Mouse (Mus musculus): ENCODE measurements around the gene Bicd2. TPM values are rescaled to one million over a fixed set of nuclear protein-coding genes. Genes with fewer than 3 reads are reported as not detected.

Bicd2 gene
- polyA plus RNA-seq, 1 experiment from 2014 or later, result 32.1 TPM

GRCm38 (mm10) chr13:49308206-49308605 is 33.2 kb upstream of the Bicd2 start:
- H3K9me3 ChIP-seq (ENCODE audit: control insufficient read depth, low read length), result no peaks in the 10 kb centered on the region
- no peak overlapping the region for H3K27ac ChIP-seq (ENCODE audit: low read length)
- peaks cover 5% of the 10 kb centered on the region for H3K4me1 ChIP-seq (replicated peaks; ENCODE audit: control insufficient read depth, insufficient read depth, low read length)
- no peak overlapping the region for H3K4me2 ChIP-seq (ENCODE audit: low read depth, low read length)
- H3K36me3 ChIP-seq (ENCODE audit: control insufficient read depth, insufficient read depth, low read length), result no peaks in the 10 kb centered on the region
- no peak overlapping the region for H3K4me3 ChIP-seq (ENCODE audit: low read length)
- WGBS, result 90% methylated on average over 4 of the region's 4 CpGs
- no peak for ATAC-seq (ENCODE audit: low read depth)
- no peak overlapping the region for H3K9ac ChIP-seq (ENCODE audit: low read length)
- H3K27me3 ChIP-seq (ENCODE audit: control insufficient read depth, insufficient read depth, low read depth, low read length), result no peaks in the 10 kb centered on the region

- Histone ChIP-seq H3K4me1 (replicated peaks; ENCODE audit: control insufficient read depth, insufficient read depth, low read length) (peaks cover 5% of the 10 kb centered on the region), H3K27ac (ENCODE audit: low read length) (no peak overlapping the region), H3K4me2 (ENCODE audit: low read depth, low read length) (no peak overlapping the region), H3K4me3 (ENCODE audit: low read length) (no peak overlapping the region), H3K9me3 (ENCODE audit: control insufficient read depth, low read length) (no peaks in the 10 kb centered on the region), H3K9ac (ENCODE audit: low read length) (no peak overlapping the region), H3K36me3 (ENCODE audit: control insufficient read depth, insufficient read depth, low read length) (no peaks in the 10 kb centered on the region), H3K27me3 (ENCODE audit: control insufficient read depth, insufficient read depth, low read depth, low read length) (no peaks in the 10 kb centered on the region)
- WGBS, result 74% methylated on average over 16 of the region's 16 CpGs
- ATAC-seq (ENCODE audit: low read depth), result no peak
Measured at GRCm38 (mm10) chr13:49308861-49309403, 32.5 kb upstream of the Bicd2 start.

- ATAC-seq (ENCODE audit: low read depth), result no peak
- no peak overlapping the region for H3K9ac ChIP-seq (ENCODE audit: low read length)
- no peaks in the 10 kb centered on the region for H3K36me3 ChIP-seq (ENCODE audit: control insufficient read depth, insufficient read depth, low read length)
- H3K9me3 ChIP-seq (ENCODE audit: control insufficient read depth, low read length), result no peaks in the 10 kb centered on the region
- H3K4me1 ChIP-seq (replicated peaks; ENCODE audit: control insufficient read depth, insufficient read depth, low read length), result peaks cover 5% of the 10 kb centered on the region
- no peak overlapping the region for H3K27ac ChIP-seq (ENCODE audit: low read length)
- no peaks in the 10 kb centered on the region for H3K27me3 ChIP-seq (ENCODE audit: control insufficient read depth, insufficient read depth, low read depth, low read length)
- 75% methylated on average over 1 of the region's 1 CpGs for WGBS
- no peak overlapping the region for H3K4me2 ChIP-seq (ENCODE audit: low read depth, low read length)
- H3K4me3 ChIP-seq (ENCODE audit: low read length), result no peak overlapping the region
Measured at GRCm38 (mm10) chr13:49309501-49309900, 31.9 kb upstream of the Bicd2 start.

GRCm38 (mm10) chr13:49311642-49312041 is 29.7 kb upstream of the Bicd2 start:
- H3K4me2 ChIP-seq (ENCODE audit: low read depth, low read length), result no peak overlapping the region

DNA sequence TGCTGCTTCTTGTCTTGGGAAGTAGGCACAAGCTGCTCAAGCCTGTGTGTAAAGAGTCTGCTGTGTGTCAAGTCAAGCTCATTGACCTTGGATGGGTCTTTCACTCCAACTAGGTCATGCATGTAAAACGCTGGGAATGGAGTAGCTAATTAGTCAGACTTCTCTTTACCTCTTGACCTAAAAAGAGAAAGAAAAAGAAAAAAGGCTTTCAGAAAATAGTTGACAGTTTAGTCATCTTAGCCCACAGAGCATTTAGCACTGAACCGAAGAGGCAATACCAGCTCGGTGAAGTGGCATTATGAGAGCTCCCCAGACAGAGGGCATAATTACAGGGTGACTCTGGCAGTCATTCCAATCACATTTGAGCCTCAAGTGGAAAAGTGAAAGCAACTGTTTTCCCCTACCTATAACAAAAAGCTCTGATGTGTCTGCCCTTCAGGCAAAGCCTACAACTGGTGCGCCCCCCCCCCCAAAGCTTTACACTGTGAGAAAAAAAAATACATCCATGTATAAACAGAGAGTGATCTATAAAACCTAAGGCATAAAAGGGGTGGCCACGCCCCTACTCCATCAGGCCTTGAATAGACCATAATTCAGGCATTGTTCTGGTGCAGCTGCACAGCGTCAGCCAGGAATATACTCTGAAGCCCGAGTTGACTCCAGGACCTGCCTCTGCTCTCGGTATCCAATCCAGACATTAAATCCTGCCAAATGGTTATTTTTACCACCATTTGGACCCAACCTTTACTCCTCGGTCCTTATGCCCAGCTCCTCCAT is 24.8 kb upstream of the Bicd2 start:
- WGBS, result 47% methylated on average over 9 of the region's 9 CpGs
- Histone ChIP-seq H3K27ac (ENCODE audit: low read length) (no peak overlapping the region), H3K9me3 (ENCODE audit: control insufficient read depth, low read length) (no peaks in the 10 kb centered on the region), H3K4me3 (ENCODE audit: low read length) (no peak overlapping the region), H3K27me3 (ENCODE audit: control insufficient read depth, insufficient read depth, low read depth, low read length) (no peaks in the 10 kb centered on the region), H3K4me1 (replicated peaks; ENCODE audit: control insufficient read depth, insufficient read depth, low read length) (peaks cover 9% of the 10 kb centered on the region), H3K9ac (ENCODE audit: low read length) (no peak overlapping the region), H3K4me2 (ENCODE audit: low read depth, low read length) (no peak overlapping the region), H3K36me3 (ENCODE audit: control insufficient read depth, insufficient read depth, low read length) (no peaks in the 10 kb centered on the region)
- 0 out of 2 replicates have a peak, but pooled peaks have one; percentile 19 for ATAC-seq (ENCODE audit: low read depth)

More at GRCm38 (mm10) chr13:49311642-49312041, 29.7 kb upstream of the Bicd2 start:
- H3K27ac ChIP-seq (ENCODE audit: low read length), result no peak overlapping the region
- H3K9ac ChIP-seq (ENCODE audit: low read length), result no peak overlapping the region
- WGBS, result 60% methylated on average over 7 of the region's 7 CpGs
- no peaks in the 10 kb centered on the region for H3K9me3 ChIP-seq (ENCODE audit: control insufficient read depth, low read length)
- H3K36me3 ChIP-seq (ENCODE audit: control insufficient read depth, insufficient read depth, low read length), result no peaks in the 10 kb centered on the region
- no peak overlapping the region for H3K4me3 ChIP-seq (ENCODE audit: low read length)
- H3K27me3 ChIP-seq (ENCODE audit: control insufficient read depth, insufficient read depth, low read depth, low read length), result no peaks in the 10 kb centered on the region
- H3K4me1 ChIP-seq (replicated peaks; ENCODE audit: control insufficient read depth, insufficient read depth, low read length), result peaks cover 5% of the 10 kb centered on the region
- ATAC-seq (ENCODE audit: low read depth), result peak; percentile 48; the same call in 1 of the 2 replicates

GRCm38 (mm10) chr13:49317508-49317907 is 23.9 kb upstream of the Bicd2 start:
- Histone ChIP-seq H3K4me1 (replicated peaks; ENCODE audit: control insufficient read depth, insufficient read depth, low read length) (peaks cover 9% of the 10 kb centered on the region), H3K9me3 (ENCODE audit: control insufficient read depth, low read length) (no peaks in the 10 kb centered on the region), H3K9ac (ENCODE audit: low read length) (no peak overlapping the region), H3K4me2 (ENCODE audit: low read depth, low read length) (no peak overlapping the region), H3K27me3 (ENCODE audit: control insufficient read depth, insufficient read depth, low read depth, low read length) (no peaks in the 10 kb centered on the region), H3K36me3 (ENCODE audit: control insufficient read depth, insufficient read depth, low read length) (no peaks in the 10 kb centered on the region), H3K27ac (ENCODE audit: low read length) (no peak overlapping the region), H3K4me3 (ENCODE audit: low read length) (no peak overlapping the region)
- WGBS, result 65% methylated on average over 6 of the region's 6 CpGs
- no peak for ATAC-seq (ENCODE audit: low read depth)

DNA sequence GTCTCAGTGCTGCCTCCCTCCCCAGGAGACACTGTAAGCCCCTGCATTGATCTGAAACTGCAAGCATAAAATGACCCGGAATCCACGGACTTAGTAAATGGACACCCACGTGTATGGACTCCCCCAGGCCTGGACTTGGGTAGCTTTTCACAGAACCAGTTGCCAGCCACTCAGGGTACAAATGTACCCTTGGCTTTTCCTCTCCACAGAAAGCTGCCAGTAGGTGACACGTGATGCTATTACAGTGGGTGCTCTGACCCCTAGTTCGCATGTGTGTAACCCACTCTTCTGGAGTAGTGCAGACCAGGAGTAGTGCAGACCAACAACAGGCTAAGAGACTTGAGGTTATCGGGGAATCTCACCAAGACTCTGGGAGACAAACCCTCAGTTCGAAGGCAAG is 23.5 kb upstream of the Bicd2 start:
- Histone ChIP-seq H3K36me3 (ENCODE audit: control insufficient read depth, insufficient read depth, low read length) (no peaks in the 10 kb centered on the region), H3K4me2 (ENCODE audit: low read depth, low read length) (no peak overlapping the region), H3K27ac (ENCODE audit: low read length) (no peak overlapping the region), H3K9me3 (ENCODE audit: control insufficient read depth, low read length) (no peaks in the 10 kb centered on the region), H3K27me3 (ENCODE audit: control insufficient read depth, insufficient read depth, low read depth, low read length) (no peaks in the 10 kb centered on the region), H3K4me1 (replicated peaks; ENCODE audit: control insufficient read depth, insufficient read depth, low read length) (peaks cover 9% of the 10 kb centered on the region), H3K4me3 (ENCODE audit: low read length) (no peak overlapping the region), H3K9ac (ENCODE audit: low read length) (no peak overlapping the region)
- no peak for ATAC-seq (ENCODE audit: low read depth)
- WGBS, result 81% methylated on average over 7 of the region's 7 CpGs

GRCm38 (mm10) chr13:49320040-49320439 is 21.3 kb upstream of the Bicd2 start, which contains the start of gene Fgd3:
Fgd3 (minus strand) TSS chr13:49320311.
- peak within 1 kb of the TSS; percentile 49; the same call in 1 of the 2 replicates for H3K9ac ChIP-seq (ENCODE audit: low read length)
- H3K4me3 ChIP-seq (ENCODE audit: low read length), result peak within 1 kb of the TSS; percentile 17; the same call in 1 of the 2 replicates
- H3K4me2 ChIP-seq (ENCODE audit: low read depth, low read length), result peak within 1 kb of the TSS; percentile 46
- no peaks in the 10 kb centered on the region for H3K36me3 ChIP-seq (ENCODE audit: control insufficient read depth, insufficient read depth, low read length)
- peaks cover 9% of the 10 kb centered on the region for H3K4me1 ChIP-seq (replicated peaks; ENCODE audit: control insufficient read depth, insufficient read depth, low read length)
- WGBS, result 3% methylated on average over 10 of the region's 10 CpGs
- H3K27ac ChIP-seq (ENCODE audit: low read length), result no peak within 1 kb of the TSS
- H3K27me3 ChIP-seq (ENCODE audit: control insufficient read depth, insufficient read depth, low read depth, low read length), result no peaks in the 10 kb centered on the region
- peak; percentile 84 for ATAC-seq (ENCODE audit: low read depth)
- H3K9me3 ChIP-seq (ENCODE audit: control insufficient read depth, low read length), result no peaks in the 10 kb centered on the region

GRCm38 (mm10) chr13:49320514-49320913 is 20.9 kb upstream of the Bicd2 start:
- Histone ChIP-seq H3K9ac (ENCODE audit: low read length) (no peak overlapping the region), H3K27ac (ENCODE audit: low read length) (no peak overlapping the region), H3K27me3 (ENCODE audit: control insufficient read depth, insufficient read depth, low read depth, low read length) (no peaks in the 10 kb centered on the region), H3K4me3 (ENCODE audit: low read length) (no peak overlapping the region), H3K9me3 (ENCODE audit: control insufficient read depth, low read length) (no peaks in the 10 kb centered on the region), H3K4me1 (replicated peaks; ENCODE audit: control insufficient read depth, insufficient read depth, low read length) (peaks cover 9% of the 10 kb centered on the region), H3K36me3 (ENCODE audit: control insufficient read depth, insufficient read depth, low read length) (no peaks in the 10 kb centered on the region), H3K4me2 (ENCODE audit: low read depth, low read length) (no peak overlapping the region; the same call in 1 of the 2 replicates)
- ATAC-seq (ENCODE audit: low read depth), result peak; percentile 35; the same call in 1 of the 2 replicates
- 78% methylated on average over 1 of the region's 1 CpGs for WGBS

Data from lung, embryonic 16.5 days (tissue).